Mouse (Mus musculus) cerebellum, postnatal 10 days (tissue): ENCODE measurements at regions not wholly inside any gene's neighbourhood (a gene's known extent, or its start where the extent isn't known, plus 50 kb on each side); places are given as distances from the start of the nearest gene placed in this dataset.
"Not testable (repeated sequence)": the region's sequence is repeated elsewhere in the genome, so short reads cannot be mapped to it uniquely, and the experiment has no call there.

ENCODE experiments used
- DNase-seq, 2 experiments: peaks; one replicate each; pipeline ENCODE4 v3.0.0; 2021; ENCODE audit warnings: mixed read lengths in 2 of 2

DNA sequence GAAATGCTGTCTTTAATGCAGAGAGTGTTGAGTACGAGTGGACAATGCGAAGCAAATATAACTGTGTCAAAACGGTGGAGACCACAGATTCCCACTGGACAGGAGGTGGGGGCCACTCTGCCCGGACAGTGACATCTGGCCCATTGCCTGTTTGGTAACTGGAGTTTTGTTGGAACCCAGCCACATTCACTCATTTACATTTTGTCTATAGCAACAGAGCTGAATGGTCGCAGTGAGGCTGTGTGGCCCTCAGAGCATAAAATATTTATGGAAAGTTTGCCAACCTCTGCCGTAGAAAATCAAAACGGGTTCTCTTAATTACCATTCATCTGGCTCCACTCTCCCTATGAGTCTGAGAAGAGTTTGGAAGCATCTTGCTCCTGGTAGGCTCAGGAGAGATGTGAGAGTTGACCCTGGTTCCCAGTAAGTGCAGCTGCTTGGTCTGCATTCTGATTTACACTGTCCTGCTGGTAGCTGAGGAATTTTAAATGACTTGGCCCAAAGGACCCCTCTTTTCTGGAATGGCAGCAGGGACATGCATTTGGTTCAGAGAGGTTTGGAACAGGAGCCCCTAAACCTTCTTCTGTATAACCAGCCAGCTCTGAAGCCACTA, 187.9 kb upstream of the Pik3r1 start:
- peak; percentile 30 to 33 for DNase-seq

DNA sequence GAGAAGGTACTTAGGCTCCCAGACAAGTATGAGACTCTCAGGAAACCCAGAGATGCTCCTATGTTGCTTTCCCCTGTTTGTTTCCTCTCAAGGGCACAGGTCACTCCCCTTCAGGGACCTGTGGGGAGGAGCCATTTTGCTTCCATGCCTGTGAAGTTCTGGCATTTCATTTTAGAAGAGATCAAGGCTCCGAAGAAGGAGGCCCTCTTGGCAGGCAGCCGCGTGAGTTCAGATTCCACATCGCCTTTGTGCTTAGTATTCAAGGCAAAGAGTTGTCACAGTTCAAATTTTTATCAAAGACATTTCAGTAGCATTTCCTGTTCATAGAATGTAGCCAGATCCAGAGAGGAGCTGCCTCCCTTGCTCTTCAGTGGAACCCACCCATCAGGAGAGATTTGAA, 189.8 kb upstream of the Pik3r1 start:
- DNase-seq = peak; percentile 10 to 12

DNA sequence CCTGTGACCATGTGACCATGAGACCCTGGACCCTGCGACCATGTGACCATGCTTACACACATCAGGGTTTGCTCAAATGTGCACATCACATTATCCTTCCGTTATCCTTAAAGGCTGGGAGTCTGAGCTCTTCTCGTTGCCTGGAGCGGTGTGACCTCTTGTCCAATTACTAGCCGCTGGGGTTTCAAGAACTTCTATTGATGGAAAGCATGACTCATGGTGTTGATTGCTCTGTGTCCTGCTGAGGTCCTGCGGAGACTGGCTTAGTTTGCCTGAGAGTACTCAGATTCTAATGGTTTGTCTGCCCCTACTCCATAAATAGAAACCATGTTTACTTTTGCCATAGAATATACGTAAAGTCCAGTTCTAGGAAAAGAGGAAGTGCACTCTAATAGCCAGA, 197.5 kb upstream of the Pik3r1 start:
- no peak for DNase-seq

GRCm38 (mm10) chr13:101966799-101967397, 198.9 kb upstream of the Pik3r1 start:
- DNase-seq = peak in 1 of 2 experiments; percentile 11

GRCm38 (mm10) chr13:101967466-101967865, 199.4 kb upstream of the Pik3r1 start:
- no peak for DNase-seq

- DNase-seq = no peak
These were observed 208.7 kb upstream of the Pik3r1 start for GRCm38 (mm10) chr13:101976766-101977165.

DNA sequence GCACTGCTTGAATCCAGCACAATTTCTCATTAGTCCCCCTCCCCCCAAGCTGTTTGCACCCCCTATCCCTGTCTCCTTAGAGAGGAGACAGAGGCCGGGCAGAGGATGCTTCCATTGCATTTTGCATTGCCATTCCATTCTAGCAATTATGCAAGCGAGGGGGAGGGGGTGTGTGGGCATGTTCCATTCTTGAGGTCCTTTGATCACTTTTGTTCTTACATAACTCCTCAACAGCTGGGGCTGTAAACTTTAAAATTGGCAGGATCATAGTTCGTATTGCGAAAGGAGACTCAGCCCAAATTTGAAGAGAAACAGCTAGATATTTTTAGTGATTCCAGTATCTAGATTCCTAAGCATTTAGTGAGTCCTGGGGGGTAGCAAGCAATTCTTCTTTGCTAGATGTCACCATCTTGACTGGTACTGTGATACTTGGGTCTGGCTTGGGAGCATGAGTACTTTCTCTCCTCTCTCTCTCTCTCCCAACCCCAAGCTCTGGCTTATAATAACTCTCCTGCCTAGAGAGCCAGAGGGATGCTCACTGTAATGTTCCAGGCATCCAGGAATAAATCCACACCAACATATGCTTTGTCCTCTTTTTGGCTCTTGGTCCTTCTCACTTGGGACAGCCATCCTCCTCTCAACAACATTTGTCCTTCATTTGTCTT, 212.3 kb upstream of the Pik3r1 start:
- DNase-seq = no peak

DNA sequence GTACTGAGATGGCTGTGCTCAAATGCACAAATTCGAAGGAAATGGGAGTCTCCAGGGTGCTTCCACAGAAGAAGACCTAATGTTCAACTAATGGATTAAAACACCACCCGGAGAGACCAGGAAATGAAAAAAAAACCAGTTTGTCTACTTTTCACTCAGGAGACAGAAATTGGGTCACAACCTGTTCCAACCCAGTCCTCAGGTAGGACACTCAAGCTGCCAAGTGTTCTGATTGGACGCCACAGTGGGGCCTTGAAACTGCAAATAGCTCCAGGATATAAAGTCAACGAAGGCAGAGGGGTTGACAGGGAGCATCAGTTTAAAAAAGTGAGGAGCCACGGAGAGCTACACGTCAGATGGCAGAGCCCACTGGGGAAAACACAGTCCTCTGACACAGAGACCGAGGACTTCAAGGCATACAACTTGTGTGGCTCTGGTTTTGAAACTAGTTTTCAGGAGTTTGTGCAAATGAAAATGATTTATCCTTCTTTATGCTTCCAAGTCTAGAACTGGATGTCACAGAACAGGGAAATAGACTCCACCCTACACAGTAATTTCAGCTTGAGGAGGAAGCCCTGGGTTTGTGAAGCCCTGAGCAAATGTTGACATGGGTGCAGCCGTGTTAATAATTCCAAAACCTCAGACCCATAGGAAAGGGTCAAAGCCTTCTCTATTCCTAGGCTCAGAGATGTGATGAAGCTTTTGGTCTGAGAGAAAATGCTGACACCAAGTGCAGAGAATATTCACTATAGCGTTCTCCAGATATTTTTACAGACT, 220.8 kb upstream of the Pik3r1 start:
- DNase-seq = no peak

- peak; percentile 17 to 34 for DNase-seq
These were observed 223.7 kb upstream of the Pik3r1 start for GRCm38 (mm10) chr13:101991729-101992128.

DNA sequence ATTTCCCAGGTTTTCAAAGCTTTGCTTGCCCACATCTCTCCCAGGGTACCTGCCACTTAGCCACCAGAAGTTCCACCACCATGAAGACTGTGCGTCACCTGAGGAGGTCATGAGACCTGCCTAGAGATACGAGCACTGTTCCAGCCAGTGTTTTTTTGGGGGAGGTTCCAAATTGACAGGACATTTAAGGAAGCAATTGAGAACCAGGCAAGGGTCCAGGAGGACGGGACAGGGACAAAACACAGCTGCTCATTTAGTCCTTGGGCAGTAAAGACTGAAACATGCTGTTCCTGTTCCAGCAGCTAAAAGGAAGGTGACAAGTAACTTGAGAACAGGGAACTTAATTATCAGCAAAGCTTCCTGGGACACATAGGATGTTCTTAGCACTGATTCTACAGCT, 226.8 kb upstream of the Pik3r1 start:
- DNase-seq = no peak

GRCm38 (mm10) chr13:101995529-101995928, 227.5 kb upstream of the Pik3r1 start:
- DNase-seq = no peak

- no peak for DNase-seq
These were observed 228.1 kb upstream of the Pik3r1 start for GRCm38 (mm10) chr13:101996144-101996543.

GRCm38 (mm10) chr13:101997415-101997814, 229.4 kb upstream of the Pik3r1 start:
- DNase-seq = no peak

DNA sequence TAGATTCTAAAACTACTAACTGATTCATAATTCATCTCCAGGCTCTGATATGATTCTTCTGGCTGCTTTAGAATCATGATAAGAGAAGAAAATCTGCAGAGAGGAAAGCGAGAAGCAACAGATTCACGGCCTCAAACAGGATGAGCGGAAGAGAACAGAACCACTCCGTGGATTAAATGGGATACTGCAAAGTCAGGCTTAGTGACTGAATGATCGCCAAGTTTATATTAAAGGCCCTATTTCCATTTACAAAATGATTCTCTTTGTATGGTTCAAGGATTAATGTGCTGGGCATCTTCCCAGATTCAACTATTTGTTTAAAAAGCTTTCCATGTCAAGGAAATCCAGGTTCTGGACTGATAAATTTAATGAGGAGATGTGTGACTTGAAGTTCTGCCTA, 238.5 kb upstream of the Pik3r1 start:
- DNase-seq = no peak

GRCm38 (mm10) chr13:102011965-102012364, 243.9 kb upstream of the Pik3r1 start:
- DNase-seq = no peak

DNA sequence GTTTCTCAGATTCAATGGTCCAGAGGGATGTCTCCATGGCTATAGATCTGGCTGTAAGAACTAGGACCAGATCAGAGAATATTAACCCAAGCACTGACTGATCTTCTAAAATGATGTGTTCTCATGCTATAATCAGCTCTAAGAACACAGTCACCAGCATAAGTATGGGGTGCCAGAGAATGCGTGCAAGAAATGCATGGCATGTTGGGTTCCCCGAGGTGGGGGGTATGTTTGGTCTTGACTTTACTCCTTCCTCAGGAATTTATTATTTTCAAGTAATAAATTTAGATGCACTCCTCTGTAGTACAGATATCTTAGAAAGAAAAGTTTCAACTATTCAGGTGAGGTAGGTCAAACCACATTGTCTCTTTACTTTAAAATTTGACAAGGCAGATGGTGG, 246.5 kb upstream of the Pik3r1 start:
- no peak for DNase-seq

DNA sequence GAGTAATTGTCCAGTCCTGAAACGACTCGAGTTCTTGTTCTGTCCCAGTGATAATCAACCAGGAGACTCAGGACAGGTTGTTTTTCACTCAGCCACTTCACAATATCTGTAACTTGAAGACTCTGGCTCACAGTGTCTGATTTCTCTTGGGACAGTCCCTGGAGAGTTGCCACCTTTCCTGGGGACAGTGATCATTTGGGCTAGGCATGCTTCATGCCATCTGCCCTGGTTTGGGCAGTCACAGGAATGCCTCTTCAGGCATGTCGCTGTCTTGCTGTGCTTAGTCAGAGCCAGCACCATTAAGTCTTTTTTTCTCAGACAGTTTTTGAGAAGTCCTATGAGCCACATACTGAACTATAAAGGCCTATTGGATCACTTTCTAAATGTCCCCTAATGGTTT, 246.9 kb upstream of the Pik3r1 start:
- DNase-seq = peak; percentile 78 to 82

DNA sequence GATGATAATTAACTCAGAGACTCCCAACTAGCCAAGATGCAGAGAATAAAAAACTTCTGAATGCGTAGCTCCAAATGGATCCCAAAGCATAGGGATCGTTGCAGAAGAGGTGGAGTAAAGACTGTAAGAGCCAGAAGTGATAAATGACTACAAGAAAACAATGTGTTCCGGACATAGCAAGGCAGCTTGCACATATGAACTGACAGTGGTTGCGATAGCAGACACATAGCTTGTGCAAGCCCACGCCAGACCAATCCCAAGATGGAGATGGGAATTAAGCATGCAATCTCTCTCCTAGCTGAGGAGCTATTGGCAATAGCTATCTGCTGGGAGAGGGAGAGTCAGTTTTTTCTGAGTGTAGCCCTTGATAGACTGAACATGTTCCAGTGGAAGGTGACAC, 248.5 kb upstream of the Pik3r1 start:
- no peak for DNase-seq

DNA sequence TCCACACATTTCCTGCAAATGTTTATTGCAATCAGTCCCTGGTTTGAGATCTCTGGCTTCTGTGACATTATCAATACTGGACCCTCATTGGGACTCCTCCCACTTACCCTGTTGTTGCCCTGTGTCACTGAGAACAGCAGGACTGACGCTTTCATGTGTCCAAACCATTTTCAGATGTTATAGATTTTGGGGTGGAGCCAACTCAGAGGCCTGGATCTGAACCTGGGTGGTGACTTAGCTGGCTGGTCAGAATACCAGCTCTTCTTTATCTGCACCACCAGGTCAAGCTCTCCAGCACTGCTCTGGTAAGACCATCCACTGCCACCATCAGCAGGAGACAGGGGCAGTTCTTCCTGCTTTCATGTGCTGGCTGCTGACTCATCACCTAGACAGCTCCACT, 254.3 kb upstream of the Pik3r1 start:
- DNase-seq = no peak

GRCm38 (mm10) chr13:102022757-102023156, 254.7 kb upstream of the Pik3r1 start:
- no peak for DNase-seq

DNA sequence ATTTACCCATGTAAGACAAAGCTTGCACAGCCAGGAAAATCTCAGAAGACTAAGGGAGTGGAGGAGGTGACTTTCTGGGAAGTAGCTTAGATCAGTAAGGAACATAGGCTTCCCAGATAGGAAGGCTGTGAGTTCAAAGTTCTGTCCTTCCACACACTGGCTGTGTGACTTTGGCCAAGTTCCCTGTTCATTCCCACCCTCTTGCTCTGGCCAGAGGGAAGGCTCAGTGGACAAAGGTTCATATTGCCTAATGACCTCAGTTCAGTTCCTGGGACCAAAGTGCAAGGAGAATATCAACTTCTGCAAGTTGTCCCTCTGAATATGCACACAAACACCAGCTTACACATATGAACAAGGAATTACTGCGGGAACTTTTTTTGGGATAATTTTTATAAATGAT, 255.6 kb upstream of the Pik3r1 start:
- no peak for DNase-seq

GRCm38 (mm10) chr13:102025138-102025537, 257.1 kb upstream of the Pik3r1 start:
- no peak for DNase-seq

DNA sequence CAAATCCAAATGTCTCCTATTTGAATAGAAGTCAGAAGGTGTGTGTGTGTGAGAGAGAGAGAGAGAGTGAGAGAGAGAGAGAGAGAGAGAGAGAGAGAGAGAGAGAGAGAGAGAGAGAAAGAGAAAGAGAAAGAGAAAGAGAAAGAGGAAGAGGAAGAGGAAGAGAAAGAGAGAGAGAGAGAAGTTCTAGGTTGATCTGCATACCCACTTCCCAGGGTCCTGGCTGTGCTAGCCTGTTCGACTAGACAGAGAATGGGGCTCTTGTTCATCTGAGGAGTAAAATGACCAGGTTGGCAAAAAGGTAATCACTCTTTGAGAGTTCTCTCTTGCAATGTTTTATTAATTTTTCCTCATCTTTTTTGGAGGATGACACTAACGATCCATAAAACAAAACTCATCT, 257.5 kb upstream of the Pik3r1 start:
- not testable (repeated sequence) for DNase-seq

- DNase-seq = no peak
These were observed 263.4 kb upstream of the Pik3r1 start for GRCm38 (mm10) chr13:102031416-102031815.
